Mouse (Mus musculus) liver, embryonic 15.5 days (tissue): ENCODE data around the gene Apon. TPM values are rescaled to one million over a fixed set of nuclear protein-coding genes. Genes with fewer than 3 reads are reported as not detected.
"Not testable (repeated sequence)": the region's sequence is repeated elsewhere in the genome, so short reads cannot be mapped to it uniquely, and the experiment has no call there.

ENCODE experiments used
- ATAC-seq: fragments of 200-750 bp; cut with Nextera tagmentation; 2 replicates; pipeline ENCODE4 v1.8.0; 2017; ENCODE audit warnings: moderate number of reproducible peaks, mild to moderate bottlenecking, moderate library complexity; ENCODE audit not compliant: insufficient read depth
- H3K27ac ChIP-seq: fragments of 300-500 bp; sonication (generic); replicated peaks from 2 replicates; pipeline ENCODE4 v1.5.1; 2015; ENCODE audit warnings: mild to moderate bottlenecking, inconsistent platforms
- H3K27me3 ChIP-seq: fragments of 300-500 bp; sonication (generic); 2 replicates; pipeline ENCODE4 v1.6.1; 2015; ENCODE audit warnings: mild to moderate bottlenecking, inconsistent platforms
- H3K36me3 ChIP-seq: fragments of 300-500 bp; sonication (generic); replicated peaks from 2 replicates; pipeline ENCODE4 v1.6.1; 2015; ENCODE audit warnings: moderate library complexity, mild to moderate bottlenecking, inconsistent platforms
- H3K4me1 ChIP-seq: fragments of 300-500 bp; sonication (generic); replicated peaks from 2 replicates; pipeline ENCODE4 v1.6.1; 2015; ENCODE audit warnings: inconsistent platforms
- H3K4me2 ChIP-seq: fragments of 300-500 bp; sonication (generic); 2 replicates; pipeline ENCODE4 v1.6.1; 2015; ENCODE audit warnings: moderate library complexity, mild to moderate bottlenecking, inconsistent platforms
- H3K4me3 ChIP-seq: fragments of 300-500 bp; sonication (generic); replicated peaks from 2 replicates; pipeline ENCODE4 v1.5.1; 2015; ENCODE audit warnings: mild to moderate bottlenecking, inconsistent platforms
- H3K9ac ChIP-seq: fragments of 300-500 bp; sonication (generic); 2 replicates; pipeline ENCODE4 v1.6.1; 2015; ENCODE audit warnings: moderate library complexity, mild to moderate bottlenecking, inconsistent platforms
- H3K9me3 ChIP-seq: fragments of 300-500 bp; sonication (generic); replicated peaks from 2 replicates; pipeline ENCODE4 v1.6.1; 2016; ENCODE audit warnings: inconsistent platforms
- WGBS: fragments of 180-500 bp; shearing (Covaris S2); methylation state at CpG from one replicate; pipeline ENCODE4 v1.1.7; 2015; ENCODE audit warnings: mixed read lengths; ENCODE audit not compliant: insufficient replicate concordance; 5-methylcytosine and 5-hydroxymethylcytosine counted together
- polyA plus RNA-seq: library from polyadenylated mRNA; unstranded; fragments of >200 nt; fragmentation: Nextera tagmentation; extraction: Ambion mirVana; gene quantifications from 2 replicates; pipeline ENCODE4 v1.2.1, GENCODE M21; 2015

Gene Apon
- polyA plus RNA-seq, 1 experiment from 2014 or later, result 1.1 TPM

DNA sequence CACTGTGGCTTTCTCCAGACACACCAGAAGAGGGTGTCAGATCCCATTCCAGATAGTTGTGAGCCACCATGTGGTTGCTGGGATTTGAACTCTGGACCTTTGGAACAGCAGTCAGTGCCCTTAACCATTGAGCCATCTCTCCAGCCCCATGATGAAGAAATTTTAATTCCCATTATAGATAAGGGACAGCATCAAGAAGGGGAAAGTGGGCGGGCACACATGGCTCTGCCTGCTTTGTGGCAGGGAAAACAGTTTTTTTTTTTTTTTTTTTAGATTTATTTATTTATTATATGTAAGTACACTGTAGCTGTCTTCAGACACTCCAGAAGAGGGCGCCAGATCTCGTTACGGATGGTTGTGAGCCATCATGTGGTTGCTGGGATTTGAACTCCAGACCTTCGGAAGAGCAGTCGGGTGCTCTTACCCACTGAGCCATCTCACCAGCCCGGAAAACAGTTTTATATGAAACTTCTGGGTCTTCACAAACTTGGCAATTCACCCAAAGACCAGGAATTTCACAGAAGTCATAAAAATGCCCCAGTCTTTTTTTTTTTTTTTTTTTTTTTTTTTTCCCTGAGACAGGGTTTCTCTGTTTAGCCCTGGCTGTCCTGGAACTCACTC, 19.0 kb downstream of the Apon start:
- not testable (repeated sequence) for H3K9me3 ChIP-seq, H3K4me3 ChIP-seq, ATAC-seq, H3K4me2 ChIP-seq, H3K27ac ChIP-seq, H3K27me3 ChIP-seq, H3K9ac ChIP-seq
- Histone ChIP-seq H3K4me1 (peaks cover 28% of the 10 kb centered on the region), H3K36me3 (peaks cover 14% of the 10 kb centered on the region; the same call in 1 of the 2 replicates)
- 61% methylated on average over 6 of the region's 7 CpGs for WGBS

DNA sequence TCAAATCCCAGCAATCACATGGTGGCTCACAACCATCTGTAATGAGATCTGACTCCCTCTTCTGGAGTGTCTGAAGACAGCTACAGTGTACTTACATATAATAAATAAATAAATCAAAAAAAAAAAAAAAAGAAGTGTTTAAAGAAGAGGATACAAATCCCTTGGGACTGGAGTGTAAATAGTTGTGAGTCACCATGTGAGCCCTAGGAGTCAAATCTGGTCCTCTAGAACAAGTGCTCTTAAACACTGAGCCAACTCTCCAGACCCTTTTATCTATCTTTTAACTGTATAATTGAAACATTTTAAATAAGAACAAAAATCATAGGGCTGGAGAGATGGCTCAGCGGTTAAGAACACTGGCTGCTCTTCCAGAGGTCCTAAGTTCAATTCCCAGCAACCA, 21.5 kb downstream of the Apon start:
- H3K4me3 ChIP-seq, H3K4me2 ChIP-seq, H3K27me3 ChIP-seq, H3K9ac ChIP-seq, H3K9me3 ChIP-seq, ATAC-seq, H3K27ac ChIP-seq: not testable (repeated sequence)
- Histone ChIP-seq H3K4me1 (peaks cover 20% of the 10 kb centered on the region), H3K36me3 (peaks cover 32% of the 10 kb centered on the region)
- 88% methylated on average over 1 of the region's 1 CpGs for WGBS

DNA sequence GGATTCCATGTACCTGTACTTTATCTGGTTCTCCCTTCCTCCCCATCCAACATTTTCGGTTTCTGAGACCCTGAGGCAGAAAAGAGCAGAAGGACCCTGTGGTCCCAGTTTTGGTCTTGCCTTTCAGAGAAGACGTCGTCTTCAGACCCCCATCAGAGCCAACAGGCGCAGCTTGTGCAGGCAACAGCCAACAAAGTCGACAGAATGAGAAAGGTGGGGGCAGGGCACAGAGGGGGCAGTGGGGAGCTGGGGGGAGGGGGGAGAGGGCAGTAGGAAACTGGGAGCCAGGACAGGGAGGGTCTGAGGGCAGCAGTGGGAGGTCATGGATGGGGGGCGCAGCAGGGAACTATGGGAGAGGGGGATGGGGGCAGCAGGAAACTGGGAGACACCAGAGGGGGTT, 24.3 kb downstream of the Apon start:
- no peak overlapping the region for H3K4me2 ChIP-seq
- WGBS, result 76% methylated on average over 6 of the region's 6 CpGs
- no peaks in the 10 kb centered on the region for H3K4me1 ChIP-seq
- H3K4me3 ChIP-seq, result no peak overlapping the region
- no peaks in the 10 kb centered on the region for H3K27me3 ChIP-seq
- no peak overlapping the region for H3K9ac ChIP-seq
- peaks cover 58% of the 10 kb centered on the region for H3K36me3 ChIP-seq
- no peak overlapping the region for H3K27ac ChIP-seq
- no peaks in the 10 kb centered on the region for H3K9me3 ChIP-seq
- no peak for ATAC-seq

DNA sequence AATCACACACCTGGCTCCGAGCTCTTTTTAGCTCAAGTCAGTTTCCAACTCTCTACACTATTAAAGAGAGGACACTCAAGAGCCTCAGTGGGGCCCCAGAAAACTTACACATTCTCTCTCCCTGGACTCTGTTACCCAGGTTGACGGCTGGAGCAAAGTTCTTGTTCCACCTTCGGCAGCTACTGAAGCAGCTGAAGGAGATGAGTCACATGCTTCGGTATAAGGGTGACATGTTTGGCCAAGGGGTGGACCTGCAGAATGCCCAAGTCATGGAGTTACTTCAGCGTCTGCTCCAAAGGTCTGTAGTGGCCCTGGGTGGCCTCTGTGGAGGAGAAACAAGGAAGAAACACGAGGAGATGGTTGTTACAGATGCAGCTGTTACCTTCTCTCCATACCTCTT, 27.0 kb downstream of the Apon start:
- Histone ChIP-seq H3K27me3 (no peaks in the 10 kb centered on the region), H3K36me3 (peaks cover 81% of the 10 kb centered on the region)

DNA sequence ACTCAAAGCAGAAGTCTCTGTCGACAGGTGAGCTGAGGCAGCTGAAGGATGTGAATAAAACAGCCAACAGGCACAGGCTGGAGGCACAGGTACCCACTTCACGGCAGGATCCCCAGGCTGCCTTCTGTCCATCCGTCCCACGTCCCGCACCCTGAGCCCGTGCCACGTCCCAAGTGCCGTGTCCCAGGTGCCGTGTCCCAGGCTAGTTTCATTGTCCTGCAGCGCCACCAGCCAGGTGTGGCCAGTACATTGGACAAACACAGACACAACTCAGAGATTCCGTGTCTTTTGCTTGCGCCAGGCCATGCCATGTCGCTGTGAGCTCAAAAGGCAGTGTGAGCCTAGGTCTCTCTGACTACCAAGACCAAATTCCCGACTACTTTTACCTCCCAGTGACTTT, 27.8 kb downstream of the Apon start:
- 88% methylated on average over 14 of the region's 14 CpGs for WGBS
- Histone ChIP-seq H3K27me3 (no peaks in the 10 kb centered on the region), H3K36me3 (peaks cover 81% of the 10 kb centered on the region), H3K9me3 (no peaks in the 10 kb centered on the region), H3K27ac (no peak overlapping the region), H3K9ac (no peak overlapping the region), H3K4me3 (no peak overlapping the region), H3K4me1 (0 out of 2 replicates have a peak, but pooled peaks cover 3% of the 10 kb centered on the region), H3K4me2 (no peak overlapping the region)
- ATAC-seq, result no peak

More for the DNA sequence above, 27.0 kb downstream of the Apon start:
- H3K4me3 ChIP-seq, result no peak overlapping the region
- H3K4me2 ChIP-seq, result no peak overlapping the region
- WGBS, result 72% methylated on average over 6 of the region's 6 CpGs
- no peak for ATAC-seq
- H3K27ac ChIP-seq, result no peak overlapping the region
- H3K9ac ChIP-seq, result no peak overlapping the region
- no peaks in the 10 kb centered on the region for H3K9me3 ChIP-seq
- H3K4me1 ChIP-seq, result 0 out of 2 replicates have a peak, but pooled peaks cover 3% of the 10 kb centered on the region

DNA sequence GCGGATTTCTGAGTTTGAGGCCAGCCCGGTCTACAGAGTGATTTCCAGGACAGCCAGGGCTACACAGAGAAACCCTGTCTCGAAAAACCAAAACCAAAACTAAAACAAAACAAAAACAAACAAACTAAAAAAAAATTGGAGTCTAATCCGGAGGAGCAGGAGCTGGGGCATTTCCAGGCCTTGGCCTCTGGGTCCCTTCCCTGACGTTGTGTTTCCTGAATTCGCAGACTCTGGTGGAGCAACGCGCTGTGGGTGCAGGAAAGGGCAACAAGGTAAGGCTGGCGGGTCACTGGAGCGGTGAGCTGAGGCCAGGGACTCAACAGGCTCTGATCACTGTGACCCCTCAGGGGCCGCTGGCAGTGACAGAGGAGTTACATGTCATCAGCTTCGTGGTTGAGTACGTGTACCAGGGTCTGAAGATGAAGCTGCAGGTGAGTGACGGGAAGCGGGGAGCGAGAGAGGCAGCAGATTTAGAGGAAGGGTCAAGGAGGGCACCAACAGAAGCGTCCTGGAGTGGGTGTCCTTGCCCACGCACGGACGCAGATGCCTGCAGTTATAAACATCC, 29.1 kb downstream of the Apon start:
- H3K36me3 ChIP-seq, result peaks cover 85% of the 10 kb centered on the region
- H3K4me3 ChIP-seq, result no peak overlapping the region
- WGBS, result 76% methylated on average over 20 of the region's 20 CpGs
- no peak for ATAC-seq
- H3K9ac ChIP-seq, result no peak overlapping the region
- no peaks in the 10 kb centered on the region for H3K9me3 ChIP-seq
- 0 out of 2 replicates have a peak, but pooled peaks cover 3% of the 10 kb centered on the region for H3K4me1 ChIP-seq
- no peaks in the 10 kb centered on the region for H3K27me3 ChIP-seq
- H3K4me2 ChIP-seq, result no peak overlapping the region
- H3K27ac ChIP-seq, result no peak overlapping the region

DNA sequence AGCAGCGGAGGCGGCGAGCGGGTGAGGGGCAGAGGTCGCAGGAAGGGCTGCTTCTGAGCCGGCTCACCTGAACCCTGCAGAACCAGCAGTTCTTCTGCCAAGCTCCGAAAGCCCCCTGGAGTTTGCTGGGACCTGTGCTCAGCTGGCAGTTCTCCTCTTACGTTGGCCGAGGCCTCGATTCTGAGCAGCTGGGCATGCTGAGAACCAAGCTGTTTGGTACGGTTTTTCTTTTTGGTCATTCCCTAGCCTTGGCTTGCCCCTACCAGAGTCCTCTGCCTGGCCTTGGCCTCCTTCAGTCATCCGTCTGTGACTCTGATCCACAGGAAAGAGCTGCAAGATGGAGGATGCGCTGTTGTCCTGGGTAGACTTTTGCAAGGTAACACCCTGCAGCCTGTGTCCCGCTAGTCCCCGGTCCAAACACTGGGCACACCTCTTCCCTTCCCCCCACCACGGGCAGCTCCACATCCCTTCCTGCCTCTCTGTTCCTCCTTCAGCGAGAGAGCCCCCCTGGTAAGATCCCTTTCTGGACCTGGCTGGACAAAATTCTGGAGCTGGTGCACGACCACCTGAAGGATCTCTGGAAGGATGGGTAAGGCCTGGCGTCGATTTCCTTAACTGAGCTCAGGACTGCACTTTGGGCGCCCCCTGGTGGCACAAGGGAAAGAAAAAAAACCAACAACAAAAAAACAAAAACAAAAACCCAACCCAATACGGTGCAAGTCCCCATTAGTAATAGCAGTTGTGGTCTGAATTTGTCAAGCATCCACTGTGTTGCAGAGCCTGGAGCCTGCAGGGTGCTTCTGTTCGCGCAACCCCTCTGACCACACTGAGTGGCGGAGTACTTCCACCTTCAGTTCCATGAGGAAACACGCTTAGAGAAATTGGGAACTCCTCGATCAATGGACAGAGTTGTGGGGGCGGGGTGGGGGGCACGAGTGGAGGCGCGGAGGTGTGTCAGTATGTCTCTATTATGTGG, 30.0 kb downstream of the Apon start:
- Histone ChIP-seq H3K27ac (0 out of 2 replicates have a peak overlapping the region, but pooled peaks have one; percentile 22), H3K36me3 (peaks cover 88% of the 10 kb centered on the region)
- WGBS, result 66% methylated on average over 31 of the region's 31 CpGs

DNA sequence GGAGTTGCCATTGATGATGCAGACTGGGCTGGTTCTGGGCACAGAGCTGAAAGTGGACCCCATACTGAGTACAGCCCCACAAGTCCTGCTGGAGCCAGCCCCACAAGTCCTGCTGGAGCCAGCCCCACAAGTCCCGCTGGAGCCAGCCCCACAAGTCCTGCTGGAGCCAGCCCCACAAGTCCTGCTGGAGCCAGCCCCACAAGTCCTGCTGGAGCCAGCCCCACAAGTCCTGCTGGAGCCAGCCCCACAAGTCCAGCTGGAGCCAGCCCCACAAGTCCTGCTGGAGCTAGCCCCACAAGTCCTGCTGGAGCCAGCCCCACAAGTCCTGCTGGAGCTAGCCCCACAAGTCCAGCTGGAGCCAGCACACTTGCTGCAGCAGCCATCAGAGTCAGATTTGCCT, 36.7 kb downstream of the Apon start:
- not testable (repeated sequence) for H3K27ac ChIP-seq, H3K4me1 ChIP-seq, H3K9me3 ChIP-seq, H3K27me3 ChIP-seq, ATAC-seq, H3K4me2 ChIP-seq, H3K9ac ChIP-seq, H3K4me3 ChIP-seq
- 88% methylated on average over 1 of the region's 1 CpGs for WGBS
- peaks cover 56% of the 10 kb centered on the region for H3K36me3 ChIP-seq

More for the DNA sequence above, 30.0 kb downstream of the Apon start:
- Histone ChIP-seq H3K27me3 (no peaks in the 10 kb centered on the region), H3K4me1 (0 out of 2 replicates have a peak, but pooled peaks cover 3% of the 10 kb centered on the region), H3K4me3 (no peak overlapping the region), H3K9ac (no peak overlapping the region), H3K9me3 (no peaks in the 10 kb centered on the region), H3K4me2 (no peak overlapping the region)
- ATAC-seq, result no peak; the same call in 1 of the 2 replicates

DNA sequence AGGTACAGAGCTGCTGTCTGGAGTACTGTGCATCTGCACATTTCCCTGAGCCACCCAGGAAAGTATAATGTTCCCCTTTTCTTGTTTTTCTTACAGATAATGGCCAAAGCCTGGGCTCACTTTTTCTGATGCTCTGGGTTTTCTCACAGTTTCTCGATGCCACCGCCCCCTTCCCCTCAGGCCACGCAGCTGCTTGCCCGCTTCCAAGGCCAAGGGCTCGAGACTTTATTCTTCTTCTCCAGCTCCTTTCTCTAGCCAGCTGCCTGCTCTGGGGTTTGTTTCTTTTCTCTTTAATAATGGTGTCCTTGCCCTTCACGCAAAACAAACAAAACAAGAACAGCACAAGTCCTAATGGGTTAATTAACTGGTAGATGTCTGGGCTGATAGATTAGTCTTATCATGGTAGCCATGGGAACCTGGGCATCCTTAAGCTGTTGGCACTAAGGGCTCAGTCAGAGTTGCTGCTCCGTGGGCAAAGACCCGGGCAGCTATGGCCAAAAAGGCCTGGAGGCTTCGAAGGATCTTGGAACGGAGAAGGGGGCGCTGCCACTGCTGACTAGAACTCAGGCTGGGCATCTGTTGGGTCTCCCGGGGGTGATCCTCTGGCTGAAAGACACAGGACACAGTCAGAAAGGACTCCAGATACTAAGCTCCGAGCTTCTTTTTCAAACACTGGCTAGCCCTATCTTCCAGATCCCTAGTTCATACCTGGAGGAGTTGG, 42.6 kb downstream of the Apon start:
- H3K27me3 ChIP-seq, result no peaks in the 10 kb centered on the region
- peaks cover 11% of the 10 kb centered on the region for H3K36me3 ChIP-seq
- H3K9ac ChIP-seq, result no peak overlapping the region
- H3K4me1 ChIP-seq, result peaks cover 12% of the 10 kb centered on the region
- no peak overlapping the region for H3K27ac ChIP-seq
- ATAC-seq, result no peak
- H3K9me3 ChIP-seq, result no peaks in the 10 kb centered on the region
- WGBS, result 68% methylated on average over 13 of the region's 13 CpGs
- H3K4me2 ChIP-seq, result no peak overlapping the region
- no peak overlapping the region for H3K4me3 ChIP-seq

DNA sequence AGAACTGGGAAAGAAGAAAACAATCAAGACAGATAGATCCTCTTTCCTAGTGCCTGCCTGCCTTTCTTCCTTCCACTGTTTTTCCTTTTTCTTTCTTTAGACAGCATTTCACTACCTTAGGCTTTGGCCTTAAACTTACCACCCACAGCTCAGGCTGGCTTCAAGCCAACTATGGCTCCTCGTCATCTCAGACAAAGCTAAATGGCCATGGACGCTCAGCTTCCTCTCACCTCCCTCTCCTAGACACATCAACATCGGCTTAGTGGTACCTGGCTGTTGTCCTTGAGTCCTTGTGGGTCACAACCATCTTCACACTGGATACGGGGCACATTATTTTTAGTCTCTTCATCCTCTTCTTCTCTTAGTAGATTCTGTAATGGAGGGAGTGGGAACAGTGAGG, 43.3 kb downstream of the Apon start:
- no peak overlapping the region for H3K27ac ChIP-seq
- no peaks in the 10 kb centered on the region for H3K9me3 ChIP-seq
- H3K36me3 ChIP-seq, result peaks cover 4% of the 10 kb centered on the region

More for the DNA sequence above, 43.3 kb downstream of the Apon start:
- 69% methylated on average over 4 of the region's 4 CpGs for WGBS
- Histone ChIP-seq H3K9ac (no peak overlapping the region), H3K4me2 (no peak overlapping the region), H3K4me3 (no peak overlapping the region), H3K4me1 (peaks cover 13% of the 10 kb centered on the region), H3K27me3 (no peaks in the 10 kb centered on the region)
- ATAC-seq, result no peak
